Mouse (Mus musculus) cerebellum, postnatal 4 days (tissue): Measurements from ENCODE around the gene Mgmt.

Experiments
- DNase-seq, 2 experiments: peaks; one replicate each; pipeline ENCODE4 v3.0.0; 2022; ENCODE audit warnings: low spot score in 2 of 2, mixed read lengths in 1 of 2

The Mgmt gene

GRCm38 (mm10) chr7:137056126-137056525 is 161.7 kb downstream of the Mgmt start:
- no peak for DNase-seq

DNA sequence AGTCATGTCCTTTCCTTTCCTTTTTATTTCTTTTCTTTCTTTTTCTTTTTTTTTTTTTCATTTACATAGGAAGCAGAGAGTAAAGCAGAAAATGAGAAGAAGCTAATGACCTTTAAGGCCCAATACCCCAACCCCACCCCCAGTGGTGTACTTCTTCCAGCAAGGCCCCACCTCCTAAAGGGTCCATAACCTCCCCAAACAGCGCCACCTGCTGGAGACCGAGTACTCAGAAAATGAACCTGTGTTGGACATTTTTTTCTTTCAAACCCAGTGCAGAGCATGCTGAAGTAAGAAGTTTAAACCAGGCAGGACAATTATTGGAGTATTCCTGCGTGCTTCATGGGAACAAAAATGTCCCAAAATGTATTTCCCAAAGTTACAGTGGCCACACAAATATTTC is 166.1 kb downstream of the Mgmt start:
- DNase-seq = no peak

DNA sequence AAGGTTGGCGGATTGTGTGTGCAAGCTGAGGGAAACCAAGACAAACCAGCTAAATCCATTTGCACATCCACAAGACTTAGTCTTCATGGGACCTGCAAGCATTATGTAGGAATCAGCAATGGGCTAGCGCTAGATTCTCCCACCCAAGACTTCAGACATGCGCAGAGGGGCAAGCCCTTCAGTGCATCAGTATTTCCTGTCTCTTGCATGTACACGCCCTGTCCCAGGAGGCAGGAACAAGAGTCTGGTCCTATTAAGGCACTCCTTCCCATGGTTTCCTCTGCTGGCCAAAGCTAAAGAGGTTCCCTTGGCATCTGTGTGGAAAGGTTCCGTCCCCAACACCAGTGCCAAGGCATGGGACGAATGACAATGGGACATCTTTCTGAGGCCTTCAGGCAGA is 166.7 kb downstream of the Mgmt start:
- no peak for DNase-seq

DNA sequence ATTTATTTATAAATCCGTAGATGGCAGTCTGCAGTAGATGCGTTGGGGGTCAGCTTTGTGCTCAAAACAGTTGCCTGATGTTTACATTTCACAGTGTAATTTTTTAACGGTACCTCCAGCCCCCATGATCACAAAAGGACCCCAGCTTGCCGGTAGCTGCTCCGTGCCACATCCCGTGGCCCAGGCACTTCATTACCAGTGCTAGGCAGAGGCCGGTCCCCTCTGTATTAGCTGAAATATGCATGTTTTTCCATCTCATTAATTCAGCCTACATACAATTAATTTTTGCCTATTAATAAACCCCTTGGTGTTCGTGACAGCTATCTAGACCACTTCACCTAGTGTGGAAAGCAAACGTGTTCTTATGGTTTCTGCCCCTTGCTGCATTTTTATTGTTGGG is 169.8 kb downstream of the Mgmt start:
- DNase-seq = no peak

DNA sequence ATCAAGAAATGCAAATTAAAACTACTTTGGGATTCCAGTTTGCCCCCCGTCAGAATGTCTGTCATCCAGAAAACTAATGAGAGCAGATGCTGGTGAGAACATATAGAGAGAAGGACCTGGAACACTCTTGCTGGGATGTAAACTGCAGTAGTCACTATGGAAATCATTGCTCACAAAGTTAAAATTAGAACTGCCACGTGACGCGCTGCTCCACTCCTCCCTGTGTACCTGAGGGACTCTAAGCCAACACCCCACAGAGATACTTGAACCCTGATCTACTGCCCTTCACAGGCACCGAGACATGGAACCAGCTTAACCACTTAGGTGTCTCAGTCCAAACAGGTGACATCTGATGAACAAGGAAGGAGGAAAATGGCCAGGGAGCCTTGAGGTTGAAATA is 171.0 kb downstream of the Mgmt start:
- no peak for DNase-seq

- DNase-seq = no peak
These were observed 171.8 kb downstream of the Mgmt start for GRCm38 (mm10) chr7:137066211-137066610.

DNA sequence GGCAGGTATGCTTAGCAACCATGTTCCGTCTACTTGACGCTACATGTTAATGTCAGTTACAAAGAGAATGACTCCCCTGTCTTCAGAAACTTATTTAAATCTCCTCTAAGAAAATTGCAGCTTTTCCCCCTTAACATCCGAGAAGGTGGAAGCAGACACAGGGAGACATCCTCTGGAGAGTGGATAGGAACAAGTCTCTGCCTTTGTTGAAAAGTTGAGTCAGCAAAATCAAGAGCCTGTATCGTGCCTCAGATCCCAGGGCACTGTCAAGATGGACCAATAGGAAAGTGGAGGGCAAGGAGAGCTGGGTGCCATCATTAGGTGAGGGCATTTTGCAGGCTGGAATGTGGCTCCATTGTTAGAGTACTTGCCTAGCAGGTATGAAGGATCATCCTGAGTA is 172.6 kb downstream of the Mgmt start:
- no peak for DNase-seq

- no peak for DNase-seq
These were observed 173.3 kb downstream of the Mgmt start for GRCm38 (mm10) chr7:137067758-137068157.

- no peak for DNase-seq
These were observed 174.4 kb downstream of the Mgmt start for GRCm38 (mm10) chr7:137068796-137069195.

- DNase-seq = peak in 1 of 2 experiments; percentile 32
These were observed 175.4 kb downstream of the Mgmt start for GRCm38 (mm10) chr7:137069768-137070167.

- DNase-seq = no peak
These were observed 176.9 kb downstream of the Mgmt start for GRCm38 (mm10) chr7:137071346-137071745.

- no peak for DNase-seq
These were observed 179.5 kb downstream of the Mgmt start for GRCm38 (mm10) chr7:137073878-137074277.

DNA sequence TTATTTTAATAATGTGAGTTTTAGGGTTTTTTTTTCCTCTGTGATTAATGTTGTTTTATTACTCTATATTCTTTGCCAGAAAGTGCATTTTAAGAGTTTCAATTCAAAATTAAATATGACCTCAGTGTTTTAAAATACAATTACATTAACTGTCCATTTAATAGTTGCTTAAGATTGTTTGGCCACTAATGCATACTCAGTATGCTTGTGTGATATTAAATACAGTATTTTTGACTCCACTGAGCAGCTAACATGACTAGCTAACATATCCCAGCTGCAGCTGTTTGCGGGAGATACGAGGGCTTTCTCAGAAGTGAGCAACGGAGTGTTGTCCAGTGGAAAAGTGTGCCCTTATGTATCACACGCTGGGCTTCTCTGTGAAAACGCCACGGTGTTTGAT is 179.9 kb downstream of the Mgmt start:
- no peak for DNase-seq

DNA sequence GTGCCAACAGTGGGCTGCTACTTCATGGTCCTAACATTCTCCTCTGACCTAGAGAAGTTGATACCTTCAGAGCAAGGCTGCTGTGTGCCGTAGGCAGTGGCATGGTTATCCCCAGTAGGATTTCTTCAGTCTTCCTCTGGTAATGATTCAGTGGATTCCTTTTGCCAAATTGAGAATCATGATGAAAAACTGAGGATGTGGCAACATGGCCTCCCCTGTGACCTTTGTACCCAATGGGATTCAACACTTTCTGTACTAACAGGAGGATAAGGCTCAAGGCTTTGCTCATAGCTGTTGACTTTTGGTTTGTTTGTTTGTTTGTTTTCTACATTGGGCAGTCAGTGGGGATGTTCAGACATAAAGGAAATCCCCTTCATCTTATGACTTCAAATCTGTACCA is 180.9 kb downstream of the Mgmt start:
- no peak for DNase-seq

GRCm38 (mm10) chr7:137080171-137080570 is 185.8 kb downstream of the Mgmt start:
- DNase-seq = no peak

DNA sequence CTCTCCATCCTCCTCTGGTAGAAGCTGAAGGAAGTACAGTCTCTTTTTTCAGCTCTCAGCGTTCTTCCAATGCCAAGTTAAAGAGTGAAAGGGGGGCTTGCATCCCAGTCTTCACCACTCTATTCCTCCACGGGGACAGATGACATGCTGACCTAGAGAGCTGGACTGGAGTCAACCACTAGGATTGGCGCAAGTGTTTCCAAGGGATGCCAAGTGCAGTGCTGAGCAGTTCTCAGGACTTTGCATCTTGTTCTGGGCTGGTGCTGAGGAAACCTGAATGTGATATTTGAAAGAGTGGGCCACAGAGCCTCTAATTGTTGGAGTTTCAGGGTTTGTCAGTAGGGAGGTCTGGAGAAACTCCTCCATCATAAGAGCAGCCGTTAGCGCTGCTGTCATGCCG is 187.8 kb downstream of the Mgmt start:
- DNase-seq = no peak

DNA sequence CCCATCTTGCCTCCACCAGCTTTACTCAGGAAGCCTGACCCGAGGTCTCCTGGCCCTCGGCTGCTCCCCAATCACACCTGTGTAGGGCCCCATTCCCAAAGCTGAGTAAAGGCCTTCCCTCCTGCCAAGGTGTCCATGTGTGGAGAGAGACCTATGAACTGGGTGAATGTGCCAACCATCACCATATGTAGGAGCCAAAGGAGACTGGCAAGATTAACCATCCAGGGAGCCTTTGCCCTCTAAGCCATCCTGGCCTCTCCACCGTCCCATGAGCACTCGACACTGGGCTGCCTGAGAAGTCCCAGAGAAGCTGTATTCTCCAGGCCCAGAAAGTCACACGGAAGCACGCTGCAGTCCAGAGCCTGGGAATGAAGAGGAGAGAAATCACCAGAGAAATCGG is 190.2 kb downstream of the Mgmt start:
- no peak for DNase-seq

DNA sequence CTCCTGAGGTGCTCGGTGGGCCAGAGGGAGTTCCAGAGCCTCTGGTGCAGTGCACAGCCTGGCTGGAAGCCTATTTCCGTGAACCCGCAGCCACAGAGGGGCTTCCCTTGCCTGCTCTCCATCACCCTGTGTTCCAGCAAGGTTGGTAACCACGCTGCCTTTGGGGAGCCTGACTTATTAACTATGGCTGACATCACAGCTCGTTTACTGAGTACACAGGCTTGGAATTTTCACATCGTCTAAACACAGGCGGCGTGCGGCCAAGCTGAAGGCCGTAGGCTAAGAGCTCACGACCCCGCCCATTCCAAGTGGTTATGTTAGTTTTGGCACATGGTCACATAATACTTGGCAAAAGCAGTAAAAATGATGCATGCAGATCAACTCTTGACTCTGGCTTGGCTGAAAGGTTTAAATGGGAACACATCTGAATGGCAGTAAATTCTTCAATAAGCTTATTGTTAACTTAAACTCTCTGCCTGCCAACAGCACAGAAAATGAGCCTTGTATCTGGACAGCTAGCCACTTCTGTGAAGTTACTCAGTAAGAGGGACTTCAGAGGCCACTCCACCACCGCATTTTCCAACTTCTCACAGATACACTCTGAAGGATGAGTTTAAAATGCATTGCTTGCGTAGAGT is 191.7 kb downstream of the Mgmt start:
- DNase-seq = peak in 1 of 2 experiments; percentile 39

GRCm38 (mm10) chr7:137087136-137087535 is 192.7 kb downstream of the Mgmt start:
- no peak for DNase-seq

GRCm38 (mm10) chr7:137088141-137088540 is 193.7 kb downstream of the Mgmt start:
- DNase-seq = no peak

DNA sequence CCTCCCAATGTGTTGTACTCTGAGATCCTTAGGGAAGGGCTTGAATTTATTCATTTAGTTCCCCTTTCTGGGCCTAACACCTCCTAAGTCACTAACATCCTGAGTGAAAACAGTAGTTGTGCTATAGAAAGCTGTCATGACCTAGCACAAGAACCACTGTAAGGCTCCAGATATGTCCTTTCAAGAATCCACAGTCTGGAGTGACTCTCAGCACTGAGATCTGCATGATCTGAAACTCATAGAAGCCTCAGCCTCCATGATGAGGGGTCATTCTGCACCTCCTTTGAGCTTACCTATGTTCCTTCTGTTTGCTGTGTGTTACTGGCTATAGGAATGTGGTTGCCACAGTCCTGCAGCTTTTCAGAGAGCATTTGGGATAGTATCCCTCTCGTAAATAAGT is 200.1 kb downstream of the Mgmt start:
- no peak for DNase-seq

- no peak for DNase-seq
These were observed 201.3 kb downstream of the Mgmt start for GRCm38 (mm10) chr7:137095702-137096101.

GRCm38 (mm10) chr7:137099766-137100165 is 205.4 kb downstream of the Mgmt start:
- DNase-seq = peak in 1 of 2 experiments; percentile 25

DNA sequence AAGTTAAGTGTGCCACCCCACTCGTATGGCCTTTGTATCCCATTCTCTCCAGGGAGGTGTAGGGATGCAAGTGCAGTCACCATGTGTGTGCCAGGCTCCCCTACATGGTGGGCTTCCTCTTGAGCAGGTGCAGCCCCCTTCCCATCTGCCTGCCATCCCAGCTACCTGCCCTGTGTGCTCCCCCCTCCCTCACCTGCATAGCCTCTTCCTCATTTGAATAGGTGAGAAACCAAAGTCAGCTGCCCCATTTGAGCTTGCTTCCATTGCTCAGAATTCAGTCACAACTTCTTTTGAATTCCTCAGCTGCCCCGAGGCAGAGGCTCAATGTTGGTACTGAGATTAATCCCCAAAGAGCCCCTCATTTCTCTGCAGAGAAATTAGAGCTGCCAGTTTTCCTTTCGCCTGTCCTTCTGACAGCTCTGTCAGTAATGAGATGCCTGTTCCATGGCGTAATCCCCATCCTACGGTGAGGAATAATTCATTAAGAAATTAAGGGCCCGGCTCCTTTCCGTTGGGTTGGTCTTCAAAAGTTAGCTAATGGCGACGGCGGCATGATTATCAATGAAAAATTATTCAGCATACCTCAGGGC is 208.3 kb downstream of the Mgmt start:
- no peak for DNase-seq
